Mouse (Mus musculus): ENCODE measurements around the gene Cmip. TPM values are rescaled to one million over a fixed set of nuclear protein-coding genes. Genes with fewer than 3 reads are reported as not detected.

Gene Cmip
- 51.4 and 56.3 TPM in 2 replicates for polyA plus RNA-seq (2015; fragmentation: Nextera tagmentation; extraction: Ambion mirVana)

GRCm38 (mm10) chr8:117257029-117257820 is at the start of gene Cmip:
Gene Cmip (plus strand): TSS chr8:117257064.

GRCm38 (mm10) chr8:117498179-117498914 is 241.5 kb downstream of the Cmip start, which contains the start of gene Plcg2:
Gene Plcg2 (plus strand): TSS chr8:117498291.

Small RNAs within 50 kb of the gene (microRNA-seq; reads per million reads assigned to microRNA genes)
- gene Mir7077 (ENCODE audit: borderline replicate concordance, insufficient number of aligned reads): not detected
- gene Mir7078 (ENCODE audit: borderline replicate concordance, insufficient number of aligned reads): not detected

Other genes starting within 250 kb of the Cmip start
- 1.3 and 3.3 TPM in 2 replicates for gene Pkd1l2, start 174.6 kb upstream of the Cmip start, polyA plus RNA-seq (2015; fragmentation: Nextera tagmentation; extraction: Ambion mirVana)
- 0.19 and 0.32 TPM in 2 replicates for gene Bco1, start 161.2 kb upstream of the Cmip start, polyA plus RNA-seq (2015; fragmentation: Nextera tagmentation; extraction: Ambion mirVana)
- 1.4 and 1.8 TPM in 2 replicates for gene Gan, start 98.9 kb upstream of the Cmip start, polyA plus RNA-seq (2015; fragmentation: Nextera tagmentation; extraction: Ambion mirVana)
- gene Plcg2, start 241.2 kb downstream of the Cmip start, polyA plus RNA-seq (2015; fragmentation: Nextera tagmentation; extraction: Ambion mirVana): 1.6 and 2.2 TPM in 2 replicates